Mouse (Mus musculus): ENCODE measurements around the gene Mrpl24. TPM values are rescaled to one million over a fixed set of nuclear protein-coding genes. Genes with fewer than 3 reads are reported as not detected.
A peak's percentile ranks its signal among the peaks of the same experiment; 100 is the strongest.

Gene Mrpl24
- polyA plus RNA-seq, 1 experiment from 2014 or later = 61.6 TPM

GRCm38 (mm10) chr3:87944838-87945600 lies 25.7 kb downstream of the Mrpl24 start:
- no peak overlapping the region for H3K9ac ChIP-seq (replicated peaks; ENCODE audit: low read depth)
- WGBS = 21% methylated on average over 4 of the region's 4 CpGs
- DNase-seq (ENCODE audit: low spot score) = no peak

GRCm38 (mm10) chr3:87945781-87946540 lies 26.7 kb downstream of the Mrpl24 start:
- 40% methylated on average over 12 of the region's 12 CpGs for WGBS

More at GRCm38 (mm10) chr3:87944838-87945600, 25.7 kb downstream of the Mrpl24 start:
- no peak for TF ChIP-seq CTCF (IDR thresholded peaks at IDR 0.05)
- TF ChIP-seq EP300 (IDR thresholded peaks at IDR 0.05) = no peak
- peaks cover 18% of the 10 kb centered on the region for H3K4me1 ChIP-seq (ENCODE audit: insufficient read depth, low read depth, low read length)
- no peak overlapping the region for H3K4me2 ChIP-seq (replicated peaks; ENCODE audit: low read depth, low read length)
- no peaks in the 10 kb centered on the region for H3K9me3 ChIP-seq (ENCODE audit: low read length)
- no peak overlapping the region for H3K27ac ChIP-seq (ENCODE audit: low read length)
- ATAC-seq = peak; percentile 42; the same call in 1 of the 2 replicates
- H3K36me3 ChIP-seq (ENCODE audit: insufficient read depth, low read length) = no peaks in the 10 kb centered on the region; the same call in 1 of the 2 replicates
- H3K4me3 ChIP-seq (ENCODE audit: low read depth, low read length) = no peak overlapping the region
- H3K27me3 ChIP-seq (replicated peaks; ENCODE audit: insufficient read depth, low read length) = peaks cover 14% of the 10 kb centered on the region; the same call in 1 of the 2 replicates

GRCm38 (mm10) chr3:87946541-87946860 lies 27.2 kb downstream of the Mrpl24 start:
- Histone ChIP-seq H3K4me1 (ENCODE audit: insufficient read depth, low read depth, low read length) (peaks cover 18% of the 10 kb centered on the region), H3K27ac (ENCODE audit: low read length) (no peak overlapping the region), H3K9ac (replicated peaks; ENCODE audit: low read depth) (no peak overlapping the region), H3K27me3 (replicated peaks; ENCODE audit: insufficient read depth, low read length) (peaks cover 14% of the 10 kb centered on the region; the same call in 1 of the 2 replicates), H3K9me3 (ENCODE audit: low read length) (no peaks in the 10 kb centered on the region), H3K4me3 (ENCODE audit: low read depth, low read length) (no peak overlapping the region), H3K4me2 (replicated peaks; ENCODE audit: low read depth, low read length) (no peak overlapping the region), H3K36me3 (ENCODE audit: insufficient read depth, low read length) (no peaks in the 10 kb centered on the region)
- no peak for DNase-seq (ENCODE audit: low spot score)
- ATAC-seq = no peak
- WGBS = 38% methylated on average over 1 of the region's 1 CpGs
- TF ChIP-seq EP300 (IDR thresholded peaks at IDR 0.05) (no peak), CTCF (IDR thresholded peaks at IDR 0.05) (no peak)

More at GRCm38 (mm10) chr3:87945781-87946540, 26.7 kb downstream of the Mrpl24 start:
- no peak for TF ChIP-seq EP300 (IDR thresholded peaks at IDR 0.05)
- no peak for TF ChIP-seq CTCF (IDR thresholded peaks at IDR 0.05)
- H3K27ac ChIP-seq (ENCODE audit: low read length) = no peak overlapping the region
- ATAC-seq (no peak), DNase-seq (ENCODE audit: low spot score) (no peak)
- peaks cover 18% of the 10 kb centered on the region for H3K4me1 ChIP-seq (ENCODE audit: insufficient read depth, low read depth, low read length)
- H3K36me3 ChIP-seq (ENCODE audit: insufficient read depth, low read length) = no peaks in the 10 kb centered on the region
- no peaks in the 10 kb centered on the region for H3K9me3 ChIP-seq (ENCODE audit: low read length)
- H3K4me3 ChIP-seq (ENCODE audit: low read depth, low read length) = no peak overlapping the region
- no peak overlapping the region for H3K9ac ChIP-seq (replicated peaks; ENCODE audit: low read depth)
- H3K27me3 ChIP-seq (replicated peaks; ENCODE audit: insufficient read depth, low read length) = peaks cover 14% of the 10 kb centered on the region; the same call in 1 of the 2 replicates
- no peak overlapping the region for H3K4me2 ChIP-seq (replicated peaks; ENCODE audit: low read depth, low read length)

GRCm38 (mm10) chr3:87947056-87947810 lies 27.9 kb downstream of the Mrpl24 start:
- H3K9me3 ChIP-seq (ENCODE audit: low read length) = no peaks in the 10 kb centered on the region
- TF ChIP-seq EP300 (IDR thresholded peaks at IDR 0.05) (no peak), CTCF (IDR thresholded peaks at IDR 0.05) (no peak)
- no peak overlapping the region for H3K9ac ChIP-seq (replicated peaks; ENCODE audit: low read depth)
- WGBS = 7% methylated on average over 26 of the region's 26 CpGs
- H3K36me3 ChIP-seq (ENCODE audit: insufficient read depth, low read length) = no peaks in the 10 kb centered on the region
- H3K27ac ChIP-seq (ENCODE audit: low read length) = no peak overlapping the region
- 0 out of 2 replicates have a peak overlapping the region, but pooled peaks have one; percentile 5 for H3K4me3 ChIP-seq (ENCODE audit: low read depth, low read length)
- H3K4me1 ChIP-seq (ENCODE audit: insufficient read depth, low read depth, low read length) = peaks cover 18% of the 10 kb centered on the region
- peak overlapping the region; percentile 44 for H3K4me2 ChIP-seq (replicated peaks; ENCODE audit: low read depth, low read length)
- ATAC-seq (no peak), DNase-seq (ENCODE audit: low spot score) (no peak)
- peaks cover 14% of the 10 kb centered on the region; the same call in 1 of the 2 replicates for H3K27me3 ChIP-seq (replicated peaks; ENCODE audit: insufficient read depth, low read length)

- WGBS = under 1% methylated on average over 13 of the region's 17 CpGs
- H3K9ac ChIP-seq (replicated peaks; ENCODE audit: low read depth) = no peak overlapping the region
These were observed 28.5 kb downstream of the Mrpl24 start for GRCm38 (mm10) chr3:87947811-87948199.

More at GRCm38 (mm10) chr3:87947811-87948199, 28.5 kb downstream of the Mrpl24 start:
- no peaks in the 10 kb centered on the region for H3K36me3 ChIP-seq (ENCODE audit: insufficient read depth, low read length)
- no peak for DNase-seq (ENCODE audit: low spot score)
- TF ChIP-seq CTCF (IDR thresholded peaks at IDR 0.05) = no peak
- TF ChIP-seq EP300 (IDR thresholded peaks at IDR 0.05) = no peak
- 0 out of 2 replicates have a peak overlapping the region, but pooled peaks have one; percentile 5 for H3K4me3 ChIP-seq (ENCODE audit: low read depth, low read length)
- peaks cover 14% of the 10 kb centered on the region; the same call in 1 of the 2 replicates for H3K27me3 ChIP-seq (replicated peaks; ENCODE audit: insufficient read depth, low read length)
- H3K27ac ChIP-seq (ENCODE audit: low read length) = no peak overlapping the region
- no peak for ATAC-seq
- H3K4me1 ChIP-seq (ENCODE audit: insufficient read depth, low read depth, low read length) = peaks cover 18% of the 10 kb centered on the region
- H3K4me2 ChIP-seq (replicated peaks; ENCODE audit: low read depth, low read length) = peak overlapping the region; percentile 44
- H3K9me3 ChIP-seq (ENCODE audit: low read length) = no peaks in the 10 kb centered on the region

Measured in lung, postnatal 0 days (tissue).